Mouse (Mus musculus) ES-Bruce4 (cell line): ENCODE measurements around the gene Grn. TPM values are rescaled to one million over a fixed set of nuclear protein-coding genes. Genes with fewer than 3 reads are reported as not detected.
A peak's percentile ranks its signal among the peaks of the same experiment; 100 is the strongest.

Source experiments
- H3K27ac ChIP-seq: 2 replicates; pipeline ENCODE4 v1.5.1; 2012; ENCODE audit warnings: low read length, inconsistent platforms; ENCODE audit not compliant: insufficient read depth
- H3K27me3 ChIP-seq: 2 replicates; pipeline ENCODE4 v1.6.1; 2012; ENCODE audit warnings: mild to moderate bottlenecking, low read length, inconsistent platforms; ENCODE audit not compliant: control insufficient read depth, poor library complexity, insufficient read depth, severe bottlenecking
- H3K36me3 ChIP-seq: 2 replicates; pipeline ENCODE4 v1.6.1; 2012; ENCODE audit warnings: inconsistent platforms, mild to moderate bottlenecking, low read length, moderate library complexity; ENCODE audit not compliant: control insufficient read depth, poor library complexity, insufficient read depth, severe bottlenecking
- H3K4me1 ChIP-seq: one replicate; pipeline ENCODE4 v1.8.1; 2011; ENCODE audit warnings: low read length; ENCODE audit not compliant: control insufficient read depth, insufficient read depth
- H3K4me3 ChIP-seq: 2 replicates; pipeline ENCODE4 v1.5.1; 2011; ENCODE audit warnings: low read depth, mild to moderate bottlenecking, low read length
- H3K9ac ChIP-seq: 2 replicates; pipeline ENCODE4 v1.6.1; 2012; ENCODE audit warnings: low read depth, mild to moderate bottlenecking, inconsistent platforms; ENCODE audit not compliant: poor library complexity, severe bottlenecking
- H3K9me3 ChIP-seq: replicated peaks from 2 replicates; pipeline ENCODE4 v1.6.1; 2012; ENCODE audit warnings: mild to moderate bottlenecking, low read length, inconsistent platforms; ENCODE audit not compliant: control insufficient read depth, poor library complexity, insufficient read depth, severe bottlenecking
- CTCF ChIP-seq: IDR thresholded peaks from one replicate; pipeline ENCODE4 v1.8.1; 2011; ENCODE audit warnings: low read depth, low read length
- EP300 ChIP-seq: IDR thresholded peaks from 2 replicates; pipeline ENCODE4 v1.6.1; 2011; ENCODE audit warnings: low read depth, low read length; ENCODE audit not compliant: insufficient read depth
- POLR2A ChIP-seq: IDR thresholded peaks from one replicate; pipeline ENCODE4 v1.8.1; 2011; ENCODE audit warnings: low read length; ENCODE audit not compliant: insufficient read depth
- polyA plus RNA-seq: library from polyadenylated mRNA; stranded (reverse); fragments of >200 nt; gene quantifications from 2 replicates; pipeline ENCODE4 v1.2.4, GENCODE M21; 2011; ENCODE audit warnings: low read depth; ENCODE audit not compliant: missing spikeins, insufficient read depth, insufficient read length

The Grn gene
- polyA plus RNA-seq, 1 experiment = 68.4 TPM

- H3K36me3 ChIP-seq = peaks cover 39% of the 10 kb centered on the region
- H3K9ac ChIP-seq = peak overlapping the region; percentile 91
- H3K4me3 ChIP-seq = peak overlapping the region; percentile 98
- peak overlapping the region; percentile 75 for H3K27ac ChIP-seq
- TF ChIP-seq EP300 (no peak), POLR2A (no peak)
- H3K4me1 ChIP-seq = peaks cover 4% of the 10 kb centered on the region
- H3K27me3 ChIP-seq = no peaks in the 10 kb centered on the region
- H3K9me3 ChIP-seq = no peaks in the 10 kb centered on the region
Observed at GRCm38 (mm10) chr11:102406401-102406800, 23.7 kb upstream of the Grn start.

DNA sequence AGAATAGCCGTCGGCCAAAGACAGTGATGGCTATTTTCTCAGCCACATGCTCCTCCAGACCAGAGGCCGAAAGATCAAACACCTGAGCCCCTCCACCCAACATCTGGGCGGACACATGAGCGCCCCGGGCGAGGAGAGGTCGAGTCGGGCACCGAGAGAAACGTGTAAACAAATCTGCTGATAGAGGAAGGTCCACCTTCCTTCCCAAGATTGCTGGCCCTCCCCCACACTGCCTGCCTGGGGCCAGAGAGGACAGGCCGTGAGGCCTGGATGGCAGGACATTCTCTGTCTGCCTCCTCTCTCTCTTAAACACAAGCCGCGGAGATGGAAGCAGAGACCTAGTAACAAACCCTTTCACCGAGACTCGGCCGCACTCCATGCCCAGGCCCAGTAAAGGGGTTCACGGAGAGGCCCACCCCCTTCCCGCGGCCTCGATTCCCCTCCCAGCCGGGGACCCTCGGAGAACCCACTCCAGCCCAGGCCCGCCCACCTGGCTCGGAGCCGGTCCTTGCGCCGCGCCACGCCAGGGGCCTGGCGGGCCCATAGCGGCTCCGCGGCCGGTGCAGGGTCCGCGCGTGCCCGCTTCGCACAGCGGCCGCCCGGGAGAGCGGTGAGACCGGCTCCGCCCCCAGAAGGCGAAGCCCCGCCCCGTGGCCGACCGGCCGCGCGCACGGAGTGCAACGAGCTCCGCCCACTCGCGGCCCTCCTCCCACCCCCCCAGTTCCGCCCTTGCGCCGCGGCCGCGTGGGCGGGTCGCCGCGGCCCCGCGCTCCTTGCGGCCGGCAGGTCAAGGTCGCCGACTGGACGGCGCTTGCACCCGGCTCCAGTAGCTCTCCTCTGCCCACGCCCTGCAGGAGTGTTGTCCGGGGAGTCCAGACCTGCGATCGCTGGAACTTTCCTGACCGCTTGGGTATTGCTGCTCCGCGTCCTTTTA lies 22.9 kb upstream of the Grn start:
- Histone ChIP-seq H3K9me3 (no peaks in the 10 kb centered on the region), H3K27me3 (no peaks in the 10 kb centered on the region), H3K9ac (peak overlapping the region; percentile 91), H3K4me1 (peaks cover 4% of the 10 kb centered on the region), H3K27ac (peak overlapping the region; percentile 81), H3K4me3 (peak overlapping the region; percentile 98), H3K36me3 (peaks cover 39% of the 10 kb centered on the region)
- TF ChIP-seq POLR2A (peak; percentile 47), CTCF (no peak), EP300 (peak; percentile 57; the same call in 1 of the 2 replicates)

DNA sequence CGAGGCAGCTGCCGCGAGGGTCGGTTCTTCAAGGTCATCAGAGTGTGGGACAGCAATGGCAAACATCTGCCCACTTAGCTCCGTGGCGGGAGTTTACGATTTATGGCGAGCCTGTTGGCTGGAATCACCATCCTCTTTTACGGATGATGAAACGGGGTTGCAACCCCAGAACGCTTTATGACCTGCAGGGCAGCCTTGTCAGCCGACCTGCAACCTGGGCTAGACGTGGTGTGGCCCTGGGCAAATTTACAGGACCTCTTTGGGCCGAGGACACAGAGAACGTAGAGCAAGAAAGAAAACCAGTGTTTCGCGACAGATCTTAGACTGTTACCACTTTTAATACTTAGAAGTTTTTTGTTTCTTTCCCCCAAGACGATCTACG lies 22.3 kb upstream of the Grn start, which contains the start of gene Slc25a39:
Gene Slc25a39, minus strand, starts transcription at position 113 of the 382 bp plus-strand sequence.
- Histone ChIP-seq H3K9me3 (no peaks in the 10 kb centered on the region), H3K4me1 (peaks cover 4% of the 10 kb centered on the region), H3K27me3 (no peaks in the 10 kb centered on the region), H3K9ac (peak within 1 kb of the TSS; percentile 91), H3K36me3 (peaks cover 32% of the 10 kb centered on the region), H3K27ac (peak within 1 kb of the TSS; percentile 81), H3K4me3 (peak within 1 kb of the TSS; percentile 98)
- TF ChIP-seq POLR2A (no peak), CTCF (no peak)

GRCm38 (mm10) chr11:102408344-102408876 lies 21.7 kb upstream of the Grn start:
- H3K9ac ChIP-seq = peak overlapping the region; percentile 91
- no peaks in the 10 kb centered on the region for H3K27me3 ChIP-seq
- H3K27ac ChIP-seq = peak overlapping the region; percentile 81
- H3K9me3 ChIP-seq = no peaks in the 10 kb centered on the region
- H3K4me1 ChIP-seq = peaks cover 4% of the 10 kb centered on the region
- peaks cover 26% of the 10 kb centered on the region for H3K36me3 ChIP-seq
- no peak for TF ChIP-seq CTCF
- peak; percentile 92 for TF ChIP-seq POLR2A
- H3K4me3 ChIP-seq = peak overlapping the region; percentile 77

DNA sequence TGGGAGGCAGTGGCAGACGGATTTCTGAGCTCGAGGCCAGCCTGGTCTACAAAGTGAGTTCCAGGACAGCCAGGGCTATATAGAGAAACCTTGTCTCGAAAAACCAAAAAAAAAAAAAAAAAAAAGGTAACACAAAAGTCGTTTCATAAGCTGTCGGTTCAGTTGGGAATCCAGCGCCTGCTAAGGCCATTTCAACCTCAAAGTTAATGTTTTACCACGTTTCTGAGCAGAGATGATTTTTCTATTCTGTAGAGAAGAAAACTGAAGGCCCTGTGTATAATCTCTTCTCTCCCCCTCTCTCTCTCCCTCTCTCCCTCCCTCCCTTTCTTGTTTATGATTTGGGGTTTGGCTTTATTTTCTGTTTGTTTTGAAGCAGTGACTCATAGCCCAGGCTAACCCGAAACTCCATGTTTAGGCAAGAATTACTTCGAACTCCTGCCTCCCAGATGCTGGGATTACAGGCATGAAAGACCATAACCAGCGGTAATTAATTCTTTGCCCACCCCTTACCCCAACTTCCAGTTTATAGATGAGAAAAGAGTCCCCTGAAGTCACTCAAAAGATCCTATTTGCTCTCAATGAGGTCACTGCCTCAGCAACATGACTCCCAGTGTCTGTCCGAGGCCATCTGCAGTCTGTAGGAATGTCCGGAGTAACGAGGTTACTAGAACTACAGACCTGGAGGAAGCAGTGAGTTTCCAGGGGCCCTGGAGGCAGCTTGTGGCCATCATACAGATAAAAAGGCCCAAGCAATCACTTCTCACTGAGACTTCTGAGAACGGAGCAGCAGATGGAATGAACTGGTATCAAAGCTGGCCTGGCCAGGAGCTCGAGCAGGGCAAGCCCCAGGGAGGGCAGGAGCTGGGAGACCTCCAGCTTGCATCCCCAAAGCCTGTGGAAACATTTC lies 21.0 kb upstream of the Grn start:
- Histone ChIP-seq H3K27ac (peak overlapping the region; percentile 40), H3K4me1 (peaks cover 4% of the 10 kb centered on the region), H3K9ac (peak overlapping the region; percentile 47), H3K4me3 (peak overlapping the region; percentile 50), H3K36me3 (peaks cover 19% of the 10 kb centered on the region), H3K27me3 (no peaks in the 10 kb centered on the region), H3K9me3 (no peaks in the 10 kb centered on the region)
- no peak for TF ChIP-seq POLR2A
- TF ChIP-seq EP300 = no peak
- no peak for TF ChIP-seq CTCF
